Mouse (Mus musculus) kidney, adult 11 months (tissue): Measurements from ENCODE around the gene Bmyc.
A peak's percentile ranks its signal among the peaks of the same experiment; 100 is the strongest.
"Not testable (repeated sequence)": the region's sequence is repeated elsewhere in the genome, so short reads cannot be mapped to it uniquely, and the experiment has no call there.

ENCODE experiments used
- DNase-seq: peaks from one replicate; pipeline ENCODE4 v3.0.0; 2022

The Bmyc gene

DNA sequence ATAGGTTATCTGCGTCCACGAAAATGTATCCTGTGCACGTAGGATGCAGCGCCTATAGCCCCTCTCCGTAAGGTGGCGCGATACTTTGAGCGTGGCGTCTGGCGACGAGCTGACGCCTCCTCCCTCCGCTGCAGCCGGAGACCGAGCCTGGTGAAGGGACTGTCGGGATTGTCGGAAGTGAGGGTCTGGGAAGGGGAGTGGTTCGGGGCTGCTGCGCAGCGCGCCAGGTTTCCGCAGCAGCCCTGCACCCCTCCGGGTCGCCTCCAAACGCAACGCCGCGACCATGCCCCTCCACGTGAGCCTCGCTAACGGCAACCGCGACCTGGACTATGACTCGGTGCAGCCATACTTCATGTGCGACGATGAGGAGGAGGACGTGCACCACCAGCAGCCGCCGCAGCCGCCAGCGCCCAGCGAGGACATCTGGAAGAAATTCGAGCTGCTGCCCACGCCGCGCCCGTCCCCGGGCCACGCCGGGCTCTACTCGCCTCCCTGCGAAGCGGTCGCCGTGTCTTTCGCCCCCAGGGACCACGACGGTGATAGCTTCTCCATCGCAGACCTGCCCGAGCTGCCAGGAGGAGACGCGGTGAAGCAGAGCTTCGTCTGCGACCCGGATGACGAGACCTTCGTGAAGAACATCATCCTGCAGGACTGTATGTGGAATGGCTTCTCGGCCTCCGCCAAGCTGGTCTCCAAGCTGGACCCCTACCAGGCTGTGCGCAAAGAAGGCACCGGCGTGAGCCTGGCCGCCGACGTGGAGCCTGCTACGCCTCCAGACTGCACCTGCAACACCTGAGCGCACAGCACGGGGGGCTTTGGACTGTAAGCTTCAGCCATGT is at the start of gene Bmyc:
Gene Bmyc (plus strand): TSS at position 97 of the 839 bp plus-strand sequence.
- DNase-seq = peak; percentile 61

DNA sequence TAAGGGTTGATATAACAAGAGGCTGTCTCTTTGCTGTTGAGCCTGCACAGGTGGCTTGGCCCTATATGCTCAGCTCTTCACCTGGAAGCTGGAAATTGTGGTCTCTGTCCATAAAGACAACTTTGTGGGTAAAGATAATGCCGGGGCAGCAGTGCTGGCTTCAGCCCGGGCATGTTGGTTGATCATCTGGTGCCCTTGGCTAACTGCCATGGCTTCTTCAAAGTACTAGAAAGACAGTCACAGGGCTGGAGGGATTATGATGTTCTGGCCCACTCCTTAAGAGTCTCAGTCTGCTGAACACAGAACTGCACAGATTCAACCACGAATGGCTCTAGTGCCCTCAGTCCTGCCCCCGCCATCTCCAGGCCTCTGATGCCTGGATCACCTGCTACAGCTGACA is 49.3 kb upstream of the Bmyc start:
- no peak for DNase-seq

DNA sequence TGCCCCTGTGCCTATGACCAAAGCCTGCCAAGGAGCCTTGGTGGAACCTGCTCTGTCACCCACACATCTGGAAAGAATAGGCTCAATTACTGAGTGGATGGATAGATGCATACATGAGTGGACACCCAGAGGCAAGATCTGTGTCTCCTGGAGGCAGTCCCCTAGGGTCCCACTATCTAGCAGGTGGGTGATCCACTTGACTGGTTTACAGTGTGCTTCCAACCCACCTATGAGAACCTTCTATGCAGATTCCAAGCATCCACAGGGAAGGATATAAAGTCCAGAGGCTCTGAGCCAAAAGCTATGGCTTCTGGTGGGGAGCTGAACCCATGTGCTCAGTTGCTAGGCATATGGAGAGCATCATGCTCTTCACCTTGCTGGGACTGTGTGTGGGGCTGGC is 48.9 kb upstream of the Bmyc start, which contains the start of gene Lcn5:
Gene Lcn5 (plus strand): TSS at position 301 of the 400 bp plus-strand sequence.
- DNase-seq = no peak

DNA sequence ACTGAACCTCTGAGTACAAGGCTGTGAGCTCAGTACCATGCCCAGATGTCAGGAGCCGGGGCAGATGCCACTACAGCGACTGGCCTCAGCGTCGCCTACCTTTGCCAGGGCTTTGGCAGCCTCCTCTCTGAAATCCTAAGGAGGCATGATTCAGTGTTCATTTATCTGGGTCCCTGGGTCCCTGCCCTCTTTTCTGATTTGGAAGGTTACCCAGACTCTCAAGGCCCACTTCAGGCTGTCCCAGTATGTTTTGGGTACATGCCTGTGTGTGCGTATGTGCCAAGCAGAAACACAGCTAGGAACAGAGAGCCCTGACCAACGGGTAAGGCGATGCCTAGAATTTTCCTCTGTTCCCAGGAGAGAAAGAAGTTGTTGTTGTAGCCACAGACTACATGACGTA is 46.3 kb upstream of the Bmyc start:
- DNase-seq = no peak

DNA sequence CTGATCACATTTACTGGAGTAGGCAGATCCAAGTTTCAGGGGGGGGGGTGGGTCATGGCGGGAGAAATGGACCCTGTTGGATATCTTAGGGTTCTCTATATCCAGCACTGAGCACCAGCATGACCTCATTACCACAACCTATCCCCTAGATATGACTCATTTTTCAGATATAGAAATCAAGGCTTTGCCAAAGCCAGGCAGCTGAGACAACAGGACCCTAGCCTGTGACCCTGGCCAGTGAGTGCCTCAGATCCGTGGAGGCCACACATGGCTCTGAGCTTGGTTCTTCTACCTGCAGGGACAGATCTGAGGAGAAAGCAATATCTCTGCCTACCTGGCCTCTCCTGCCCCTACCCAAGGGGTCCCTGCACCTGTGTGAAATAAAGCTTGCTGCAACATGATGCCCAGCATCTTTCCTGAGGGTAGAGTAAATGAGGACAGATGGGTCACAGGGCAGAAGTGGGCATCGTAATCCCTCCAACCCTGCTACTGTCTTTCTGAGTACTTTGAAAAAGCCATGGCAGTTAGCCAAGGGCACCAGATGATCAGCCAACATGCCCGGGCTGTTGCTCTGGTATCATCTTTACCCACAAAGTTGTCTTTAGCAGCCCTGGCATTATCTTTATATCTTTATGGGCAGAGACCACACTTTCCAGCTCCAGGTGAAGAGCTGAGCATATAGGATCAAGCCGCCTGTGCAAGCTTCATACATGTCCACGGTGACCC is 45.1 kb upstream of the Bmyc start:
- no peak for DNase-seq

DNA sequence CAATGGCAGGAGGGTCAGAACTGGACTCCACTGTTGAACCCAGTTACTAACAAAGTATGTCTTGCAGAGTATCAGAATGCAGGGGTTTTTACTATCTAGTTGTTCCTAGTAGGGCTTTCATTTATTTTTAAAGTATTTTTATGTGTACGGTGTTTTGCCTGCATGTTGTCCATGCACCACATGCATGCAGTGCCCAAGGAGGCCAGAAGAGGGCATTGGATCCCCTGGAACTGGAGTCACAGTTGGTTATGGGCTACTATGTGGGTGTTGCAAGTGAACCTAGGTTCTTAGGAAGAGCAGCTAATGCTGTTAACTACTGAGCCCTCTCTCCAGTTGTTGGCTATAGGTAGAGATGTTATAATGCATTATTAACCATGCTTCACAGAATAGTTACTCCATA is 43.0 kb upstream of the Bmyc start:
- DNase-seq = no peak

DNA sequence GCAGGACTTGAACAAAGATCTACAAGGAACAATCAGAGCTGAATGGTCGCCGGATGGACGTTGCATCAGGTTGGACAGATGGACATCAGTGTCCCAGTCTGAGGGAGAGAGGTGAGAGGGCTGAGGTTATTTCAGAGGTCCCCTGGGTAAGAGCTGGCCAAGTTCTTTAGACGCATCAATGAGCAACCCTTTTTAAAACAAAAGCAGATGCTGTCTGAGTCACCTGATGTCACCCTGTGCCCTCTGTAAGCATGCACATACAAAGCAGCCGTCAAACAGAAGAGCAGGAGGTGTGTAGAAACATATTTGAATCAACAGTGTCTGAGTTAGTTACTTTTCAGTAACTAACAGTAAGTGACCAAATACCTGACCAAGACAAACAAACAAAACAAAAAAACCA is 42.4 kb upstream of the Bmyc start:
- no peak for DNase-seq

DNA sequence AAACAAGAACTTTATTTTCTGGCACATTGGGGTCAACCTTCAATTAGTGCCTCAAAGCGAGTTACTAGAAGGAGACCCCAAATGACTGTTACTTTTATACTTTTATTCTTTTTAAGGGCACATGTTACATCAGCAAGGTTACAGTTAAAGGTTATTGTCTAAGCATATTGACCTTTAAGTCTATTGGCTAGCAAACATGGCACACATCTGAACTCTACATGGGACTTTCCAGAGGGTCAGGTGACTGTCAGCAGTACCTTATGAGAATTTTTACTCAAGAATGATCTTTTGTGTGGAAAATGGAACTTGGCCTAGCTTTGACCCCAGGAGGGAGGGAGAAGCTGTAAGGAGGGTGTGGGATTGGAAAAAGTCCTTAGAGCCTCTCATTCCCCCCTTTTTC is 40.0 kb upstream of the Bmyc start:
- no peak for DNase-seq

DNA sequence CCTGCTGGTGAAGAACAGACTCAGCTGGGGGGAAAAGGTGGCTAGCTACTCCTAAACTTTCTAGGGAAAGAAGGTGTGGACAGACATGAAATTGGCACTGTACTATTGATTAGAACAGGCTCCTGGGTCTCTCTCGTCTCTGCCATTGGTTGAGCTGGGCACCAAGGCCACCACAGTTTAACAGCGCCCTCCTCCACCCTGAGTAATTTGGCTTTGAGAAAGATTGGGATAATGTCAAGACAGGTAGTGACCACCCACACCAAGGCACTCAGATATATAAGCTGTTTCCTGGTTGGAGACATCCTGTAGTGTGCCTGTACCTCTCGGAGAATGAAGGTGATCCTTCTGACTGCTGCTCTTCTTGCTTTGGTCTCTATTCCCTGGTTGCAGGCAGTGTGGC is 30.1 kb upstream of the Bmyc start, which contains the start of gene Lcn6:
Gene Lcn6 (plus strand): TSS at position 301 of the 400 bp plus-strand sequence.
- no peak for DNase-seq

DNA sequence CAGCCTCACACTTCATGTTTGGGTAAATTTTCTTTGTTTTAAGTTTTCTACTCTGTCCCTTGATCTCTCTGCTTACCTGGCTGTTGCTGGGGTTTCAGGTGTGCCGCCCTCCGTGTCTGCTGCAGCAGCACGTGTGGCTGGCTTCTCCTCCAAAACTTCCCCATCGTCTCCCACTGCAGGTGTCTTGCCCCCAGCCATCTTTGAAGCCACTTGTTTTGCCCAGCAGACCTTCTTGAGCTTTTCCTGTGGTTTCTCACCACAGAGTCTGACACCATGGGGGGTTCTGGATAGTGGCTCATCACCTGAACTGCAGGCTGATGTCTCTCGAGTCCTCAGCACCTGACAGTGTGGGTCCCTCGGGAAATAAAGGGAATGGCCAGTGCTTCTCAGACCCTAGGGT is 27.0 kb upstream of the Bmyc start:
- DNase-seq = no peak

DNA sequence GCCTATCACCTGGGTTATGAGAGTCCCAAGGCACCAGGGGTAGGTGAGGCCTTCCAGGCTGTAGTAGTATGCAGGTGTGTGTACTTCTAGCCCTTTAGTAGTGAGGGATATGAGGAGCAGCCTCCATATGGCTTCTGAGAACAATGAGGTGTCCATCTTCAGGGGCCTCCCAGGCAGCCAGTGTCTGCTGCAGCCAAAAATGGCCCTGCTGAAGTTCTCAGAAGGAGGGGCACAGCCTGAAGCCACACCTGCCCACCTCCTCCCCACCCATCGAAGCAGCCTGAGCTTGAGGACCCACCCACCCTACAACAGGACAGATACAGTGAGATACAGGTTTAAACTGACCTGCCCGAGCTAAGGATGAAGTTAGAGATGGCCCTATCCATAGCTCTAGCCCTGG is 24.1 kb upstream of the Bmyc start, which contains the start of gene Lcn10:
Gene Lcn10 (plus strand): TSS at position 301 of the 400 bp plus-strand sequence.
- no peak for DNase-seq

DNA sequence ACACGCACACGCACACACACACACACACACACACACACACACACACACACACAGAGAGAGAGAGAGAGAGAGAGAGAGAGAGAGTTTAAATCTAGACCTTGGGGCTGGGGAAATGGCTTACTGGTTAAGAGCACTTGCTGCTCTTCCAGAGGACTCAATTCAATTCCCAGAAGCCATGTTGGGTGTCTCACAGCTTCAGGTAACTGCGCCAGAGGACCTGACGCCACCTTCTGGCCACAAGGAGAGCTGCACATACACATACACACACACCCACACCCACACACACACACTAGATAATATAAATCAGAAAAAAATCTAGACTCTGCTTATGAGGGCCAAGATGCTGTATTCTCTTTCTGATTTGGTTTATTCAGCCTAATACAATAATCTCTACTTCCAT is 19.6 kb upstream of the Bmyc start:
- DNase-seq = no peak

DNA sequence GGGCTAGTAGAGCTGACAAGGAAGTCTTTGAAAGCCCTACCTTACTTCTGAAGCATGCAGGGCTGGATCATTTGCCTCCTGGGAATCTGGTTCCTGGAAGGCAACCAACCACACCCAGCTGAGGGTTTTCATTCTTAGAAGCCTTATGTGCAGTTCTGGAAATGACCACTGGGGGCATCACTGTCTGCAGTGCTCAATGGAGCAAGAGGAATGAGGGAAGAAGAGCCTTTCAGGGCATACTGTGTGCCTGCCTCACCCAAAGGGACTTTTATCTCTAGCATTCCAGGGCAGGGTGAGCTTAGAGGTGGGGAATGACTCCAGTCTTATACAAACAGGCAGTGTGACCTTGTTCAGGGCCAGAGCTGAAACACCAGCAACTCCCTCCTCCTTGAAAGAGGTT is 11.9 kb upstream of the Bmyc start:
- DNase-seq = peak; percentile 9

DNA sequence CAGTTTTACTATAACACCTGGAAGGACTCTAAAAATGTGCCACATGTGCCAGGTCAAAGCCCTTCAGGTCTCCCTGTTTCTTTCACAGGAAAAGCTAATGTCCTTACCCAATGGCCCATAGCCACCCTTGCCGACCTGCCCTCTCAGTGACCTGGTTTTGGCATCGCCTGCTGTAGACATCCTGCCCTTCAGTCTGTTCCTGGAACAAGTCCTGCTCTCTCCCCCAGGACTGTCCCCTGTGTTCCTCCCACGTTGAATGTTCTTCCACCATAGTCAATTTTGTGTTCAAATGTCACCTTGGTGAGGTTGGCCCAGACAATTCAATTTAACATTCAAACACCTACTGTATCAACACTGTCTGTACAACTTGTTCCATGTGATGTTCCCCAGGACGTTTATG is 9.6 kb upstream of the Bmyc start:
- no peak for DNase-seq

DNA sequence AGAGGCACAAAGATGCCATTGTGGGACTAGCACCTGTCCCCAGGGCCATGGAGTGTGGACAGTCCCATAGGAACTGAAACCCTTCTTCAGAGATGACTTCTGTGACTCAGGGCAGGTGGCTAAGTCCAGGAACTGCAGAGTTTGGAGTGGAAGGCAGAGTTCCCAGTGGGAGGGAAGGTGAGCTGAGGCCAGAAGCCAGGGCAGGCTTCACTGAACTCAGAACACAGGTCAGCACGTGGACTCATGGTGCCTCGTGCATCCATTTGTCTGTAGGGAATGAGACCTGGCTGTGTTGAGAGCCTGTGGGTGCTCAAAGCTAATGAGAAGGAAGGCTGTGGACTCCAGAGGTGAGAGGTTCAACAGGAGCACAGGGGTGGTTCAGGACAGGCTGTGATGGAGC is 7.8 kb upstream of the Bmyc start:
- DNase-seq = peak; percentile 18

DNA sequence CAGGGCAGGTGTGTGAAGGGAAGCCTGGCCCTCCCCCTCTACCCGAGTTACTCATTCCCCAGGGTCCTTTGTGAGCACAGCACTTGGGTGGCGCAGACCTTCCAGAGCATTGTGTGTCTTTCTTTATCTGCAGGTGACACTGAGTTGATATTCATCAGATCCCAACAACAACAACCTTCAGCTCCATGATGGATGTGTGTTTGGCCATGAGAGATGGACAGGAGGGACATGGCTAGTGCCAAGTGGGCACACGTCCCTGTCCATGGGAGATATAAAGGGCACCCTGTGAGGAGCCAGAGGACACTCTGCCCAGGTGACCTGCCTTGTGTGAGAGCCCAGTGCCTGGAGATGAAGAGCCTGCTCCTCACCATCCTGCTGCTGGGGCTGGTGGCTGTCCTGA is 6.8 kb upstream of the Bmyc start, which contains the start of gene Obp2a:
Gene Obp2a (plus strand): TSS at position 301 of the 400 bp plus-strand sequence.
- not testable (repeated sequence) for DNase-seq

DNA sequence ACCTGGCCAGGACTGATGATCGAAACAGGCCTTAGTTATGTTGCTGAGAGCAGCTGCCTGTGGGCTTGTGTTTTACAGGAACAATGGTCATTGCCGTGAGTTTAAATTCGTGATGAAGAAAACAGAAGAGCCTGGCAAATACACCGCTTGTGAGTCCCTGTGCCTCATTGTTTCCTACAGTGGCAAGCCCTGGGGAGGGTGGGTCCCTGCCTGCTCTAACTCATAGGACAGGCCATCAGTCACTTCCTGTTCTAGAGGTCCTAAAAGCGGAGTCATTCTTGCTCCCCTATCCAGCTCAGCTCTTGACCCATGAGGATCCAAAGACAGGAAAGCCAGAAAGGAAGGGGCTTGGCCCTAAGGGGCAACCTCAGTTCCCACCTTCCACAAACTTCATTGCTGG is 5.5 kb upstream of the Bmyc start:
- DNase-seq = no peak

DNA sequence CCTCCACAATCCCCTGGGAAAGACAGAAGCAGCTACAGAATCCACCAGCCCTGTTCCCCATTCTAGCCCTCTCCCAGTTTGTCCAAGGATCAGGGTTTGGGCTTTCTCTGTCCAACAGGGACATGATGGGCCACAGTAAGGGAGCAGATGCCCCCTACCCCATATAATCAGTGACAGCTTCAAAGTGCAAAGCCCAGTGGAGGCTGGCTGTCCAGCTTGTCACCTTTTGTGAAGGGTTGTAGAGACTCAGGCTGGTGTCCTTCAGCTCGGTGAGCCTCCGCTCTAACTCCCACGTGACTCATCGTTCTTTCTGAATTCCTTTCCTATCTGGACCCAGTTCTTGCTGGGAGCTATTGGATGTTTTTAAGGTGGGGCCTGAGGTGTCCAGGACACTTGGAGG is 2.8 kb upstream of the Bmyc start:
- DNase-seq = no peak

DNA sequence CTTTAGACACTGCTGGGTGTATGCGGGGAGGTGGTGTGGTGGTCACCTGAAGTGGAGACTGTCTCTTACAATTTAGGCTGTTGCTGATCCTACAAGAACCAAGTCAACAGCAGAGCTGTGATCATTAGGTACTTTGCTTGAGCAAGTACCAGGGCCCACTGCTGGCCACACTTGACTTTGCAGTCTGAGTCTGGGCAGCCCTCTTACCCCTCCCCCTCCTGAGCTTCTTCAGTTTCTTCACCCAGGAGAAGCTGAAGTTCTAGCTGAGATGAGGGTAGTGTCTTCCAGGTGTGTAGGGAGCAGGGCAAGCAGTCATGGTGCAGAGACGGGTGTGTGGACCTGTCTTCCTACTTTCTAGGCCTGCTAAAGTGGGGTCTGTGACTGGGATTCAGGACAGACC is 1.6 kb downstream of the Bmyc start:
- DNase-seq = peak; percentile 17

DNA sequence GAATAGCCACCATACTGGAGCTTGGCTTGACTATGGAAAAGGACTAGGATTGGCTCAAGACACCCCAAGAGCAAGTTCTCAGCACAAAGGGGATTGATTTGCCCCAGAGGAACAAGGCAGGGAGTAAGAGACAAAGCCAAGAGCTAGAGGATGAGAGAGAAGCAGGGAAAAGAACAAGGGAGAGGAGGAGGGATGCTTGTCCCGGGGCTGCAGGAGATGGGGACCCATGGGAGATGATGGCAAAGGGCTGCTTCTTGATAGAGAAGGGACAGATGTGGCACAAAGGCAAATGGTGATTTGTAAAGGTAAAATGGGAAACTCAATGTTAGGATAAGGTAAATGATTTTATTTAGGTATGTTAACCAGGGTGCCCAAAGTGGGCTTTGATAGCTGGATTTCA is 2.5 kb downstream of the Bmyc start:
- DNase-seq = not testable (repeated sequence)

DNA sequence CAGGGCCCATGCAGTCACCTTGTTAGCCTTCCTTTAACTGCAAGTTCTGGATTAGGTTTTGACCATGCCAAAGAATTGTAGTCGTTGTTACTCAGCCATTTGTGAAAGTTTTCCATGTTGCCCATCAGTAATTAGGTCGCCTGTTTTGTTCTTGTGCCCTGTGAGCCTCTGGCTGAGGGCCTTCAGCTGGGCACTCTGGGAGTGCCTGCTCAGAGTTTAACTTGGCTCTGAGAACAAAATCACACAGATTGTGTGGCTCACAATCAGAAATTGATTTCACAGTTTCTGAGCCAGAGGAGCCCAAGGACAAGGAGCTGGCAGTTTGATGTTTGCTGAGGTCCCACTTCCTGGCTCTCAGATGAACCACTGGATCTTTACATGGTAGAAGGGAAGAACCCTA is 3.3 kb downstream of the Bmyc start:
- DNase-seq = not testable (repeated sequence)

DNA sequence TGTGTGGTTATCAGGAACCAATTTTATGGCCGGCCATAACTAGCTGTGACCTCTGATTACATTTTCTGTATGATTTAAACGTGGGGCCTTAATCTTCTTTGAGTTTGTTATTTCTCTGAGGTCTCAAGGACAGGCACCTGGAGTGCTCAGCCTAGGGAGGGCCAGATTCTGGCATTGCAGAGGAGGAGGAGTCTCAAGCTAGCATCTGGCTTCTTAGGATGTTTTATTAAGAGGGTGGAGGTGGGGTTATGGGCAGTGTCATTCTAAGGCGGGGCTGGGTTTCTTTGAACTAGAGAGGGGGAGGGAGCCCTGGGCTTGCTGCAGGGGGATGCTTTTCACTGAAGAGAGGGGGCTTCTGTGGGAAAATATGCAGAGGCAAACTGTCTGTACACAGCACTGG is 5.1 kb downstream of the Bmyc start:
- DNase-seq = not testable (repeated sequence)

DNA sequence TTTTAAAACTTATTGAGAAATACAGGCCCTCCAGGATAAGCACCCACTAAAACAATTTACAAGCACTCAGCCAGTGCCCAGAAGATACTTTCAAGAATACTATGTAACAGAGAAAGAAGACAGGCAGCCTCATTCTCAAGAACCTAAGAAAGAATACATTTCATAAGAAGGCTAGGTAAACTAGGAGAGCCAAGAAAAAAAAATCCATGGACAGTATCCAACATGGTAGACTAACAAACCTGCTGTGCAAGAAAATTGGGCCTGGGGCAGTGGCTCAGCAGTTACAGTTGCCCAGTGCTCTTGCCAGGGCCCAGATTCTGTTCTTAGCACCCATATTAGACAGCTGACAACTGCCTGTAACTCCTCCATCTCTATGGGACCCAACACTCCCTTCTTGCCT is 10.7 kb downstream of the Bmyc start:
- DNase-seq = no peak
